Mouse (Mus musculus) CH12.LX (cell line): ENCODE results near the gene Nle1. TPM values are rescaled to one million over a fixed set of nuclear protein-coding genes. Genes with fewer than 3 reads are reported as not detected.

Experiments used
- DNase-seq: peaks from one replicate; pipeline ENCODE4 v3.0.0-alpha.2; 2013; ENCODE audit errors: extremely low read depth
- H3K27ac ChIP-seq: 2 replicates; pipeline ENCODE4 v1.5.1; 2012; ENCODE audit warnings: low read depth, mild to moderate bottlenecking, control low read depth, moderate library complexity; ENCODE audit not compliant: insufficient read depth
- H3K27me3 ChIP-seq: replicated peaks from 2 replicates; pipeline ENCODE3; 2012; ENCODE audit warnings: inconsistent platforms
- H3K36me3 ChIP-seq, 2 experiments: replicated peaks in 1 of 2; 2 replicates each; pipeline versions ENCODE3 to v1.6.1; 2012; ENCODE audit warnings: inconsistent platforms in 1 of 2, low read length in 1 of 2, mild to moderate bottlenecking in 1 of 2, mixed read lengths in 1 of 2, moderate library complexity in 1 of 2; ENCODE audit not compliant: control insufficient read depth in 1 of 2, insufficient read depth in 1 of 2
- H3K4me1 ChIP-seq, 2 experiments: 2 replicates each; pipeline ENCODE4 v1.6.1; 2012; ENCODE audit warnings: inconsistent platforms in 1 of 2, moderate library complexity in 1 of 2; ENCODE audit not compliant: insufficient read depth in 2 of 2, control insufficient read depth in 1 of 2
- H3K4me2 ChIP-seq: 2 replicates; pipeline ENCODE4 v1.6.1; 2012; ENCODE audit warnings: low read depth, mild to moderate bottlenecking, control low read depth; ENCODE audit not compliant: poor library complexity, insufficient read depth, severe bottlenecking
- H3K4me3 ChIP-seq, 3 experiments: fragments of 150-350 bp in 1 of 3; sonication (generic) in 1 of 3; replicated peaks in 1 of 3; 2 replicates each; pipeline versions ENCODE3 to v1.5.1; 2011 to 2012; ENCODE audit warnings: low read depth in 2 of 3, low read length in 2 of 3, mild to moderate bottlenecking in 2 of 3, moderate library complexity in 2 of 3, control low read depth in 1 of 3, improper control_type of control experiment in 1 of 3, inconsistent platforms in 1 of 3, mixed read lengths in 1 of 3; ENCODE audit not compliant: poor library complexity in 1 of 3
- H3K79me2 ChIP-seq: replicated peaks from 2 replicates; pipeline ENCODE4 v1.6.1; 2012; ENCODE audit warnings: mild to moderate bottlenecking, moderate library complexity; ENCODE audit not compliant: control insufficient read depth, poor library complexity, insufficient read depth, severe bottlenecking; ENCODE audit errors: extremely low read depth
- H3K9ac ChIP-seq: 2 replicates; pipeline ENCODE4 v1.6.1; 2012; ENCODE audit warnings: low read depth, mild to moderate bottlenecking, control low read depth, moderate library complexity; ENCODE audit not compliant: insufficient read depth
- H3K9me3 ChIP-seq: replicated peaks from 2 replicates; pipeline ENCODE3; 2012; ENCODE audit warnings: low read length, inconsistent platforms, mixed read lengths
- CTCF ChIP-seq, 2 experiments: IDR thresholded peaks in 1 of 2; conservative IDR thresholded peaks in 1 of 2; 2 replicates each; pipeline ENCODE4 v1.5.1; 2011 to 2012; ENCODE audit warnings: low read depth in 2 of 2, low read length in 2 of 2, improper control_type of control experiment in 1 of 2, inconsistent platforms in 1 of 2, mild to moderate bottlenecking in 1 of 2, moderate library complexity in 1 of 2
- ELF1 ChIP-seq: IDR thresholded peaks from 2 replicates; pipeline ENCODE4 v1.6.1; 2014; ENCODE audit warnings: low read depth, mild to moderate bottlenecking, inconsistent platforms, low read length, improper control_type of control experiment
- EP300 ChIP-seq: IDR thresholded peaks from 2 replicates; pipeline ENCODE4 v1.6.1; 2011; ENCODE audit warnings: low read length, improper control_type of control experiment
- ETS1 ChIP-seq: conservative IDR thresholded peaks from 2 replicates; pipeline ENCODE4 v1.6.1; 2012; ENCODE audit warnings: low read depth, mild to moderate bottlenecking, inconsistent platforms, low read length, improper control_type of control experiment, moderate library complexity
- HCFC1 ChIP-seq: IDR thresholded peaks from 2 replicates; pipeline ENCODE4 v1.6.1; 2012; ENCODE audit warnings: low read depth, mild to moderate bottlenecking, inconsistent platforms, low read length, improper control_type of control experiment
- IRF4 ChIP-seq: IDR thresholded peaks from 2 replicates; pipeline ENCODE4 v1.6.1; 2014; ENCODE audit warnings: low read depth, mild to moderate bottlenecking, inconsistent platforms, low read length, improper control_type of control experiment
- JUN ChIP-seq: IDR thresholded peaks from 2 replicates; pipeline ENCODE4 v1.6.1; 2011; ENCODE audit warnings: low read depth, mild to moderate bottlenecking, low read length, improper control_type of control experiment, moderate library complexity; ENCODE audit not compliant: insufficient read depth
- JUND ChIP-seq: conservative IDR thresholded peaks from 2 replicates; pipeline ENCODE4 v1.6.1; 2011; ENCODE audit warnings: low read depth, low read length, improper control_type of control experiment
- KAT2A ChIP-seq: IDR thresholded peaks from 2 replicates; pipeline ENCODE4 v1.6.1; 2012; ENCODE audit warnings: low read length, improper control_type of control experiment, inconsistent platforms; ENCODE audit not compliant: insufficient replicate concordance
- MAFK ChIP-seq: IDR thresholded peaks from 2 replicates; pipeline ENCODE4 v1.6.1; 2011; ENCODE audit warnings: low read length, improper control_type of control experiment; ENCODE audit not compliant: insufficient replicate concordance
- MAX ChIP-seq: IDR thresholded peaks from 2 replicates; pipeline ENCODE4 v1.6.1; 2011; ENCODE audit warnings: low read length, improper control_type of control experiment
- MAZ ChIP-seq: IDR thresholded peaks from 2 replicates; pipeline ENCODE4 v1.6.1; 2012; ENCODE audit warnings: low read depth, mild to moderate bottlenecking, inconsistent platforms, low read length, improper control_type of control experiment, moderate library complexity
- MEF2A ChIP-seq: IDR thresholded peaks from 2 replicates; pipeline ENCODE4 v1.6.1; 2014; ENCODE audit warnings: low read depth, mild to moderate bottlenecking, inconsistent platforms, low read length, improper control_type of control experiment, borderline replicate concordance
- MXI1 ChIP-seq: IDR thresholded peaks from 2 replicates; pipeline ENCODE4 v1.6.1; 2011; ENCODE audit warnings: mild to moderate bottlenecking, low read depth, low read length, improper control_type of control experiment
- NRF1 ChIP-seq: IDR thresholded peaks from 2 replicates; pipeline ENCODE4 v1.6.1; 2014; ENCODE audit warnings: low read depth, mild to moderate bottlenecking, inconsistent platforms, low read length, improper control_type of control experiment, moderate library complexity
- PAX5 ChIP-seq: IDR thresholded peaks from 2 replicates; pipeline ENCODE4 v1.6.1; 2012; ENCODE audit warnings: low read length, inconsistent platforms, mixed read lengths
- POLR2A ChIP-seq: IDR thresholded peaks from 2 replicates; pipeline ENCODE4 v1.6.1; 2011; ENCODE audit warnings: low read depth, mild to moderate bottlenecking, improper control_type of control experiment, low read length
- SIN3A ChIP-seq: IDR thresholded peaks from 2 replicates; pipeline ENCODE4 v1.6.1; 2012; ENCODE audit warnings: low read length, improper control_type of control experiment, inconsistent platforms
- SMC3 ChIP-seq: IDR thresholded peaks from 2 replicates; pipeline ENCODE4 v1.6.1; 2011; ENCODE audit warnings: low read depth, low read length, improper control_type of control experiment
- UBTF ChIP-seq: IDR thresholded peaks from 2 replicates; pipeline ENCODE4 v1.6.1; 2012; ENCODE audit warnings: low read depth, mild to moderate bottlenecking, inconsistent platforms, low read length, improper control_type of control experiment, moderate library complexity
- USF2 ChIP-seq: conservative IDR thresholded peaks from 2 replicates; pipeline ENCODE4 v1.6.1; 2011; ENCODE audit warnings: low read depth, low read length, improper control_type of control experiment
- ZKSCAN1 ChIP-seq: IDR thresholded peaks from 2 replicates; pipeline ENCODE4 v1.6.1; 2012; ENCODE audit warnings: low read depth, inconsistent platforms, low read length, improper control_type of control experiment, borderline replicate concordance
- ZNF384 ChIP-seq: IDR thresholded peaks from 2 replicates; pipeline ENCODE4 v1.6.1; 2012; ENCODE audit warnings: low read depth, low read length, improper control_type of control experiment, inconsistent platforms
- dilution Hi-C: fragments of 300-500 bp; cut with MboI; formaldehyde crosslinking; loops from 2 replicates; pipeline ENCODE4 v1.14.3; 2020; ENCODE audit warnings: low sequenced_read_pairs; ENCODE audit not compliant: extremely low pct_unique_long_range_greater_than_20kb, extremely low pct_ligation_motif_present
- in situ Hi-C: fragments of 300-500 bp; cut with MboI; formaldehyde crosslinking; loops from 3 replicates; pipeline ENCODE4 v1.14.3; 2019; ENCODE audit warnings: low sequenced_read_pairs, low pct_ligation_motif_present, low pct_unique_long_range_greater_than_20kb, mixed read lengths
- polyA plus RNA-seq: library from polyadenylated mRNA; unstranded; fragments of >175 nt; gene quantifications from 2 replicates; pipeline ENCODE4 v1.2.1, GENCODE M21; 2012; ENCODE audit warnings: low read depth; ENCODE audit not compliant: insufficient read length
- total RNA-seq, 2 experiments: library from RNA; depleted of rRNA; stranded (reverse); fragments of 300-350 nt in 1 of 2; fragments of >200 nt in 1 of 2; gene quantifications; 2 replicates each; pipeline ENCODE4 v1.2.3; 2012 to 2014

The Nle1 gene
- total and polyA plus RNA-seq, 3 experiments = 54.9 to 107 (median 69.1) TPM

DNA sequence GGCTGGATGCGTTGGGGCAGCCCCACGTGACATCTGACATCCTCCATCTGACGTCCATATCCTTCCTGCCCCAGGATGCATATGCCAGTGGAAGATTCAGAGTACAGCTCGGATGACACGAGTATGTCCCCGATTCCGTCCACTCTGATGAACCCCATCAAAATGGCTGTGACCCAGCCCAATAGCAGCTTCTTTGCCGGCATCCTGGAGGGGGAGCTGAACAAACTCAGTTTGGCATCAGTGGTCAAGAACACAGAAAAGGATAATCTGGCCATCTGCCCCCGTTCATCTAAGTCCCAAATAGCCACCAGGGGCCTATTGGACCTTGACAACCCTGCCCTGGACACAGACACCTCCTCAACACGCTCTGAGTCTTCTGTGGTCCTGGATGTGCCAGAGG lies 10.7 kb downstream of the Nle1 start:
- no peaks in the 10 kb centered on the region for H3K4me1 ChIP-seq
- H3K79me2 ChIP-seq = no peaks in the 10 kb centered on the region
- H3K36me3 ChIP-seq = peaks cover 40 to 54% of the 10 kb centered on the region in 2 experiments
- peaks cover 1% of the 10 kb centered on the region for H3K27me3 ChIP-seq
- no peak overlapping the region for H3K4me3 ChIP-seq
- H3K9me3 ChIP-seq = peaks cover 7% of the 10 kb centered on the region
- H3K9ac ChIP-seq = no peak overlapping the region
- dilution Hi-C loops (no loop called here), in situ Hi-C loops (no loop called here)
- TF ChIP-seq SIN3A = no peak
- TF ChIP-seq MXI1 = no peak
- TF ChIP-seq KAT2A = no peak
- no peak for TF ChIP-seq CTCF (conservative IDR thresholded peaks at IDR 0.05 in 1 of 2, IDR thresholded peaks at IDR 0.05 in 1 of 2; ENCODE audit: low read depth in 2 of 2, low read length in 2 of 2)
- no peak for TF ChIP-seq SMC3
- TF ChIP-seq PAX5 = no peak
- TF ChIP-seq ZNF384 = no peak
- TF ChIP-seq ETS1 = no peak
- TF ChIP-seq POLR2A = no peak
- TF ChIP-seq ELF1 = no peak
- TF ChIP-seq UBTF = no peak
- no peak for TF ChIP-seq JUND
- TF ChIP-seq MAFK = no peak
- TF ChIP-seq MAX = no peak
- no peak for TF ChIP-seq NRF1
- TF ChIP-seq MAZ = no peak
- no peak overlapping the region for H3K4me2 ChIP-seq
- no peak for DNase-seq
- H3K27ac ChIP-seq = no peak overlapping the region

DNA sequence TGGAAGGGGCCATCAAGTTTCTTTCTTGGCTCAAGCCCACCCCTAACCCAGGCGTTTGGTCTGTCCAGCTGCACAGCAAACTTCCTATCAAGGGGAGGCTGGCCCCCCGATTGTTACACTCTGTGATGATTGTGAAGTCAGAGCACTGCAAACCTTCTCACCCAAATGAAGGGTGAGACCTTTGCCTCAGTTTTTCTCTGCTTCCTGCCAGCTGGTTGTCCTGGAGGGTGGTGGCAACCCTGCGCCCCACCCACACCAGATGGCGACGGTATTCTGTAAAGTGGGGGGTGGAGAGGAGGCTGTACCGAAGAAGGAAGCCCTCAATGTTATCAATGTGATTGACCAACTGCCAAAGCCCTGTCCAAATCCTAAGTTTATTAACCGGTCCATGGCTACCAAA lies 16.3 kb downstream of the Nle1 start, which contains the start of gene Fndc8:
Gene Fndc8 (plus strand): TSS at position 189 of the 400 bp plus-strand sequence.
- in situ Hi-C loops = no loop called here
- dilution Hi-C loops = no loop called here
- TF ChIP-seq JUN = no peak
- no peak for TF ChIP-seq MAX
- TF ChIP-seq EP300 = no peak
- TF ChIP-seq ZKSCAN1 = no peak
- TF ChIP-seq HCFC1 = no peak
- no peak for TF ChIP-seq USF2
- TF ChIP-seq MEF2A = no peak
- no peak for TF ChIP-seq IRF4
- H3K4me3 ChIP-seq = no peak within 1 kb of the TSS
- H3K9me3 ChIP-seq = peaks cover 4% of the 10 kb centered on the region
- H3K4me1 ChIP-seq = peaks cover 7 to 19% of the 10 kb centered on the region in 2 experiments
- no peak within 1 kb of the TSS for H3K27ac ChIP-seq
- peaks cover 3 to 13% of the 10 kb centered on the region in 2 experiments for H3K36me3 ChIP-seq
- no peak within 1 kb of the TSS for H3K4me2 ChIP-seq
- 0 out of 2 replicates have a peak, but pooled peaks cover 2% of the 10 kb centered on the region for H3K79me2 ChIP-seq
- H3K9ac ChIP-seq = no peak within 1 kb of the TSS
- no peak for DNase-seq
- peaks cover 11% of the 10 kb centered on the region for H3K27me3 ChIP-seq
